Comparison of ENCODE assay signal across 10 mouse cellular contexts in genomic region chr13:23583387-23584068, GRCm38 (mm10). TPM values are rescaled to one million over a fixed set of nuclear protein-coding genes. Genes with fewer than 3 reads are reported as not detected.
A peak's percentile ranks its signal among the peaks of the same experiment; 100 is the strongest.
DNase-seq lines count a peak whose midpoint lies in the region; ATAC-seq and TF ChIP-seq lines count a peak whose summit lies in the region.
"Had no signal": no experiment of that assay in that cellular context is flagged by ENCODE, and none has a peak within 500 bp of the region (broad histone marks: within the 10 kb centered on the region; RNA-seq: fewer than 3 reads in every experiment).

No protein-coding gene starts in this region.

- H3K9me3 ChIP-seq in heart, embryonic 12.5 days (replicated peaks), result no peaks in the 10 kb centered on the region
- no peaks in the 10 kb centered on the region for H3K9me3 ChIP-seq in intestine, embryonic 16.5 days (ENCODE audit: control insufficient read depth, low read length)
- H3K9me3 ChIP-seq: G1E had no signal

- no peak for DNase-seq in heart, adult 8-10 months (ENCODE audit: low spot score)
- DNase-seq in thymus, adult 2 months, result no peak
- no peak for DNase-seq in thymus, postnatal 36 days
- no peak for DNase-seq in right cerebral cortex, adult 2 months (ENCODE audit: low spot score in 2 of 2)
- no peak for DNase-seq in adrenal gland, postnatal 10 days
- DNase-seq: lung, postnatal 10 days had no signal

- no peak overlapping the region for H3K4me2 ChIP-seq in heart, embryonic 12.5 days
- no peak overlapping the region for H3K4me2 ChIP-seq in intestine, embryonic 16.5 days (ENCODE audit: low read depth, low read length)

- H3K4me3 ChIP-seq in heart, embryonic 12.5 days, result 0 out of 2 replicates have a peak overlapping the region, but pooled peaks have one; percentile 9
- H3K4me3 ChIP-seq in thymus, adult 2 months (ENCODE audit: control insufficient read depth, insufficient read depth, low read length), result no peak overlapping the region
- H3K4me3 ChIP-seq in intestine, embryonic 16.5 days (ENCODE audit: low read length), result no peak overlapping the region

- H3K9ac ChIP-seq in heart, embryonic 12.5 days, result 0 out of 2 replicates have a peak overlapping the region, but pooled peaks have one; percentile 12
- H3K9ac ChIP-seq in intestine, embryonic 16.5 days (ENCODE audit: low read depth, low read length), result no peak overlapping the region

- no peak for ATAC-seq in heart, embryonic 12.5 days (ENCODE audit: insufficient number of reproducible peaks, low FRiP score)
- ATAC-seq in intestine, embryonic 16.5 days, result no peak
- ATAC-seq in inflammation-experienced regulatory T-cells, adult 6 months, result no peak

- H3K27me3 ChIP-seq in heart, embryonic 12.5 days (replicated peaks), result no peaks in the 10 kb centered on the region
- H3K27me3 ChIP-seq in thymus, adult 2 months (ENCODE audit: control insufficient read depth, insufficient read depth, low read length), result no peaks in the 10 kb centered on the region
- H3K27me3 ChIP-seq in intestine, embryonic 16.5 days (replicated peaks; ENCODE audit: control insufficient read depth, insufficient read depth, low read length), result no peaks in the 10 kb centered on the region

- no peaks in the 10 kb centered on the region for H3K36me3 ChIP-seq in heart, embryonic 12.5 days
- H3K36me3 ChIP-seq in thymus, adult 2 months (ENCODE audit: control insufficient read depth, insufficient read depth, low read length), result no peaks in the 10 kb centered on the region
- no peaks in the 10 kb centered on the region for H3K36me3 ChIP-seq in intestine, embryonic 16.5 days (ENCODE audit: control insufficient read depth, insufficient read depth, low read length)
- H3K36me3 ChIP-seq: G1E had no signal

- no peak for TF ChIP-seq POLR2A in thymus, adult 2 months (IDR thresholded peaks at IDR 0.05; ENCODE audit: control insufficient read depth, extremely low read depth, insufficient read depth, low read length, poor library complexity)

- peak overlapping the region; percentile 65 for H3K27ac ChIP-seq in heart, embryonic 12.5 days (ENCODE audit: poor library complexity, severe bottlenecking)
- H3K27ac ChIP-seq in thymus, adult 2 months (ENCODE audit: control insufficient read depth, insufficient read depth, low read length), result peak overlapping the region; percentile 75
- peak overlapping the region; percentile 49 for H3K27ac ChIP-seq in intestine, embryonic 16.5 days (ENCODE audit: low read length)

- no peak for TF ChIP-seq CTCF in thymus, adult 2 months (IDR thresholded peaks at IDR 0.05; ENCODE audit: borderline replicate concordance, control insufficient read depth, extremely low read depth, insufficient read depth, low read length, poor library complexity)

- H3K4me1 ChIP-seq in heart, embryonic 12.5 days (replicated peaks), result peaks cover 19% of the 10 kb centered on the region
- peaks cover 11% of the 10 kb centered on the region for H3K4me1 ChIP-seq in thymus, adult 2 months (replicated peaks; ENCODE audit: control insufficient read depth, insufficient read depth, low read length)
- H3K4me1 ChIP-seq in intestine, embryonic 16.5 days (ENCODE audit: control insufficient read depth, insufficient read depth, low read length), result peaks cover 18% of the 10 kb centered on the region

RNA-seq across cellular contexts. Expression of gene Hist1h4d, which starts 2.1 kb away (rescaled TPM):
- 43.5 and 46.9 TPM in 2 replicates for polyA plus RNA-seq in heart, embryonic 12.5 days (2016; fragmentation: Nextera tagmentation; extraction: Ambion mirVana)
- 10 to 100 TPM; 42.4 to 50.0 (median 46.1) TPM for total RNA-seq in heart, adult 8-10 months (2022)
- polyA plus RNA-seq in thymus, adult 2 months (2012; rRNA removed), result 115 and 120 TPM in 2 replicates
- 61.7 and 73.9 TPM in 2 replicates for polyA plus RNA-seq in intestine, embryonic 16.5 days (2015; fragmentation: Nextera tagmentation; extraction: Ambion mirVana)
- 100 to 1,000 TPM; 294 to 310 TPM for total RNA-seq in adrenal gland, postnatal 10 days (2021)
- polyA plus RNA-seq in inflammation-experienced regulatory T-cells, adult 6 months (2017; shearing (Covaris generic)), result 10 to 100 TPM; 20.7 to 55.4 (median 27.7) TPM

RNA-seq across cellular contexts. Expression of gene Hist1h3d, which starts 8.0 kb away (rescaled TPM):
- 1.4 and 1.6 TPM in 2 replicates for polyA plus RNA-seq in heart, embryonic 12.5 days (2016; fragmentation: Nextera tagmentation; extraction: Ambion mirVana)
- 1 to 10 TPM; 1.1 to 4.0 (median 2.0) TPM for total RNA-seq in heart, adult 8-10 months (2022)
- polyA plus RNA-seq in thymus, adult 2 months (2012; rRNA removed), result 161 and 207 TPM in 2 replicates
- polyA plus RNA-seq in intestine, embryonic 16.5 days (2015; fragmentation: Nextera tagmentation; extraction: Ambion mirVana), result 3.8 and 4.8 TPM in 2 replicates
- total RNA-seq in adrenal gland, postnatal 10 days (2021), result 10 to 100 TPM; 38.0 to 43.5 TPM
- polyA plus RNA-seq in inflammation-experienced regulatory T-cells, adult 6 months (2017; shearing (Covaris generic)), result 1 to 10 TPM in 1 of 3 experiments, under 1 TPM in 1, not detected in 1; 0.56 to 1.3 TPM

RNA-seq across cellular contexts. Expression of gene Hist1h2ad, which starts 9.3 kb away (rescaled TPM):
- 1.1 and 2.3 TPM in 2 replicates for polyA plus RNA-seq in heart, embryonic 12.5 days (2016; fragmentation: Nextera tagmentation; extraction: Ambion mirVana)
- total RNA-seq in heart, adult 8-10 months (2022), result 1 to 10 TPM; 1.8 to 4.3 (median 2.7) TPM
- 76.8 and 109 TPM in 2 replicates for polyA plus RNA-seq in thymus, adult 2 months (2012; rRNA removed)
- 0.65 and 2.7 TPM in 2 replicates for polyA plus RNA-seq in intestine, embryonic 16.5 days (2015; fragmentation: Nextera tagmentation; extraction: Ambion mirVana)
- total RNA-seq in adrenal gland, postnatal 10 days (2021), result 10 to 100 TPM; 47.4 to 49.2 TPM
- under 1 TPM in 1 of 3 experiments, not detected in 2; 0.99 TPM for polyA plus RNA-seq in inflammation-experienced regulatory T-cells, adult 6 months (2017; shearing (Covaris generic))

RNA-seq across cellular contexts. Expression of gene Hist1h2bf, which starts 9.5 kb away (rescaled TPM):
- 1.5 and 2.0 TPM in 2 replicates for polyA plus RNA-seq in heart, embryonic 12.5 days (2016; fragmentation: Nextera tagmentation; extraction: Ambion mirVana)
- total RNA-seq in heart, adult 8-10 months (2022), result 10 to 100 TPM in 2 of 4 experiments, 1 to 10 TPM in 2; 5.9 to 13.7 (median 10.7) TPM
- 277 and 362 TPM in 2 replicates for polyA plus RNA-seq in thymus, adult 2 months (2012; rRNA removed)
- 0.62 and 2.1 TPM in 2 replicates for polyA plus RNA-seq in intestine, embryonic 16.5 days (2015; fragmentation: Nextera tagmentation; extraction: Ambion mirVana)
- 100 to 1,000 TPM; 168 to 215 TPM for total RNA-seq in adrenal gland, postnatal 10 days (2021)
- not detected for polyA plus RNA-seq in inflammation-experienced regulatory T-cells, adult 6 months (2017; shearing (Covaris generic))

RNA-seq across cellular contexts. Expression of gene Hist1h2bg, which starts 12.3 kb away (rescaled TPM):
- 4.5 and 4.8 TPM in 2 replicates for polyA plus RNA-seq in heart, embryonic 12.5 days (2016; fragmentation: Nextera tagmentation; extraction: Ambion mirVana)
- 10 to 100 TPM; 18.1 to 34.4 (median 24.0) TPM for total RNA-seq in heart, adult 8-10 months (2022)
- polyA plus RNA-seq in thymus, adult 2 months (2012; rRNA removed), result 523 and 578 TPM in 2 replicates
- polyA plus RNA-seq in intestine, embryonic 16.5 days (2015; fragmentation: Nextera tagmentation; extraction: Ambion mirVana), result 8.7 and 8.8 TPM in 2 replicates
- total RNA-seq in adrenal gland, postnatal 10 days (2021), result 100 to 1,000 TPM; 395 to 462 TPM
- 10 to 100 TPM in 1 of 3 experiments, 1 to 10 TPM in 2; 2.4 to 13.2 (median 9.8) TPM for polyA plus RNA-seq in inflammation-experienced regulatory T-cells, adult 6 months (2017; shearing (Covaris generic))

Comparison
In these comparisons a context has a peak if more than half of its experiments do, and no peak if none do; other contexts are left out.
1. RNA of gene Hist1h3d, which starts 8.0 kb away (polyA plus RNA-seq): 161 to 207 TPM in thymus, adult 2 months; 3.8 to 4.8 TPM in intestine, embryonic 16.5 days, 1.4 to 1.6 TPM in heart, embryonic 12.5 days and 0.56 to 1.3 TPM in inflammation-experienced regulatory T-cells, adult 6 months; every median in the first group is over 10 times any median in the second.
2. RNA of gene Hist1h2ad, which starts 9.3 kb away (polyA plus RNA-seq): 76.8 to 109 TPM in thymus, adult 2 months; 0.65 to 2.7 TPM in intestine, embryonic 16.5 days, 1.1 to 2.3 TPM in heart, embryonic 12.5 days and 0.99 TPM in inflammation-experienced regulatory T-cells, adult 6 months; every median in the first group is over 10 times any median in the second.
3. Peak in every context shown above with its lines, with median percentiles within 50 percentile points of each other: H3K27ac ChIP-seq.